Mouse (Mus musculus) frontal cortex, postnatal 25 days (tissue): ENCODE data around the gene Inafm1.
"Not testable (repeated sequence)": the region's sequence is repeated elsewhere in the genome, so short reads cannot be mapped to it uniquely, and the experiment has no call there.

ENCODE experiments used
- DNase-seq, 2 experiments: peaks; one replicate each; pipeline ENCODE4 v3.0.0; 2022; ENCODE audit warnings: low spot score in 2 of 2

Inafm1 gene

GRCm38 (mm10) chr7:16263015-16263787, 10.2 kb downstream of the Inafm1 start:
- peak; percentile 73 to 75 for DNase-seq

DNA sequence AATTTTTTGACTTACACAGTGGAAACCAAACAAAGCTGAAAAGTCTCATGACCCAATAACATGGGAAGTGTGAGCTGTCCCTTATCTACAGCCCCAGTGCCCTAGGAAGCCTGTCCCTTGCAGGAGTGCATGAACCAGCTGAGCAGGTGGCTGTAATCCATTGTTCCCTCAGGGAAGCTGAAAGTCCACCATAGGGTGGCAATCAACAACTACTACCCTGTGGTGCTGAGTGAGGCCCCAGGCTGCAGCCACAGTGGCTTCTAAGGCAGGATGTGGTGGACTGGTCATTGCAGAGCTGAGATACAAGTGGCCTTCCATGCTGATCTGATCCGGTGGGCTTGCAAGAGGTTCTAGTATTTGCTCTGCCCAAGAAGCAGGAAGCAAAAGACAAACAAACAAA, 12.3 kb downstream of the Inafm1 start:
- DNase-seq: no peak

GRCm38 (mm10) chr7:16259110-16259590, 14.3 kb downstream of the Inafm1 start, which contains the start of gene C5ar1:
TSS of gene C5ar1 (minus strand) at chr7:16259540.
- DNase-seq: no peak

GRCm38 (mm10) chr7:16257830-16258229, 15.6 kb downstream of the Inafm1 start:
- no peak for DNase-seq

DNA sequence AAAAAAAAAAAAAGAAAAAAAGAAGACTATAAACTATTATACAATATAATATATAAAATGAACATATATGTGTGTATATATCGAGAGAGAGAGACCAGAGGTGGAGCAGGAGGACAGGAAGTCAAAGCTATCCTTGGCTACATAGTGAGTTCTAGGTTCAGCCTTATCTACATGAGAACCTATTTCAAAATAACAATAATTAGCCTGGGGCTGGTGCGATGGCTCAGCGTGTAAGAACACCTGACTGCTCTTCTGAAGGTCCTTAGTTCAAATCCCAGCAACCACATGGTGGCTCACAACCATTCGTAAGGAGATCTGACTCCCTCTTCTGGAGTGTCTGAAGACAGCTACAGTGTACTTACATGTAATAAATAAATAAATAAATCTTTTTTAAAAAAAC, 17.5 kb downstream of the Inafm1 start:
- not testable (repeated sequence) for DNase-seq

- no peak for DNase-seq
These were observed 19.2 kb downstream of the Inafm1 start for GRCm38 (mm10) chr7:16254195-16254594.

DNA sequence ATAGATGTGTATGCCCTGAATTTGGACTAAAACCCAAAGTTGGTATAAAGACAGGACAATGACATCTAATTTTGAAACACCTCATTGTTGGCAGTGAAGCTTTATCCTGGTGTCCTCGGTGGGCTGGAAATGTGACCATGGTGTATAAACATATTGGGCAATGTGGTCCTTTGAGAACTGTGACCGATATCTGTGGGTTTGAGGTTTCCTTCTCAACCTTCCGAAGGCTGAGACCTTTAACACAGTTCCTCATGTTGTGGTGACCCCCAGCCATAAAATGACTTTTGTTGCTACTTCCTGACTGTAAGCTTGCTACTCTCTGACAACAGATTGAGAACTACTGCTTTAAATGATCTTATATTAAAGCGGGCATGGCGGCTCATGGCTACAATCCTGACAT, 22.7 kb downstream of the Inafm1 start:
- DNase-seq: no peak

GRCm38 (mm10) chr7:16245958-16246357, 27.5 kb downstream of the Inafm1 start:
- DNase-seq: no peak

DNA sequence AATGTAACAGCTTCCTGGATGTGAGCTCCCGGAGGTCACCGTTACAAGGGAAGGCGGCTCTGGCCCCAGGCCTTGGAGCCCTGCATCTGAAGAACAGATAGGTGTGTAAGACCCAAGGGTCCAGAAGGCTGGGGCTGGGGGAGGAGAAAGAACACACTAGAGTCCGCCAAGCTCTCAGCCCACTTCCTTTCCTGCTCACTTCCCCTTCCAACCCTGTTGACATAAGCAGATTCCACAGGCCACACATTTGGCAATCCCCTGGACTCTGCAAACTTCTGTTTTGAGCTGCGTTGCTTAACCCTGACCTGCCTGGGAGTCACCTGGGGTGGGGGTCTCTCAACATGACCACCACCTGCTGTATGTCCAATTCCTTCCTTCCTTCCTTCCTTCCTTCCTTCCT, 29.4 kb downstream of the Inafm1 start, which contains the start of gene C5ar2:
Gene C5ar2, minus strand, starts transcription at position 88 of the 400 bp plus-strand sequence.
- DNase-seq: no peak

DNA sequence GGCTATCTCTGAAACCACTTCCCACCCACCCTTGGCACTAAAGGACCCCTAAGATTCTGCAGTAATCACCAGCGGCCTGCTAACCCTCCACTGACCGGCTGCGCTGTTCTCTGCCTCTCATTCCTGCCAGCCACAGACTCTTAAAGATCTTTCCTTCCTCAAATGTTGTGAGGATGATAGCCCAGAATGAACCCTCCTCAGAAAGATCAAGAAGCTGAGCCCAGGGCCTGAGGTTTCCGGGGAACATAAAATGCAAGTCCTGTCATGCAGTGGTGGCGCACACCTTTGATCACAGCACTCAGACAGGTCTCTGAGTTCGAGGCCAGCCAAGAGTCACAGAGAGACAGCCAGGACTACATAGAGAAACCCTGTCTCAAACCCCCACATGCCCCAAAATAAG, 31.2 kb downstream of the Inafm1 start:
- DNase-seq: no peak

- no peak for DNase-seq
These were observed 31.6 kb downstream of the Inafm1 start for GRCm38 (mm10) chr7:16241787-16242186.

- DNase-seq: no peak
These were observed 32.5 kb downstream of the Inafm1 start for GRCm38 (mm10) chr7:16240978-16241303.

GRCm38 (mm10) chr7:16240281-16240977, 33.0 kb downstream of the Inafm1 start:
- DNase-seq: no peak

DNA sequence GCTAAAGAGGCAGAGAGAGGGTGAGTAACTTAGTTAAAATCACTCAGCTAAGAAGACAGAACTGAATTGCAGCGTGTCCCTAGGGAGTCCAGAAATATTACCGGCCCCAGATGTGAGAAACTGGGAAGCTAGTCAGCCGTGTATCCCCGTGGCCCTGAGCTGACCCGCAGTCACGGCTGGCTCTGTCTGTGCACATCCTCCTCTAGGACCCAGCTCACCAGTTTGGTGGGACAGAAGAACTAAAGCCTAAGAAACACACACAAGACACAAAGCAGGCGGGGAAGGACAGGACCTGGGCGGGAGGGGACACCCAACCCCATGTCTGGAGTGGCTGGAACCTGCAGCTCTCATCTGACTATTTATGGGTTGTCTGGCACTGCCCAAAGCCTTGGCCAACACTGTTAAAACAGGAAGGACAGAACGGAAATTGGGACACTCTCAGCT, 33.8 kb downstream of the Inafm1 start:
- no peak for DNase-seq

- no peak for DNase-seq
These were observed 43.5 kb downstream of the Inafm1 start for GRCm38 (mm10) chr7:16229869-16230268.
